Mouse (Mus musculus) retina, adult 2 months (tissue): ENCODE measurements around the gene Trappc6b.
"Not testable (repeated sequence)": the region's sequence is repeated elsewhere in the genome, so short reads cannot be mapped to it uniquely, and the experiment has no call there.

Source experiments
- DNase-seq: peaks from one replicate; pipeline ENCODE4 v3.0.0-alpha.2; 2012; ENCODE audit warnings: low read depth, low spot score

The Trappc6b gene

GRCm38 (mm10) chr12:59060993-59061595 lies at the start of gene Trappc6b:
TSS of gene Trappc6b (minus strand) at chr12:59061472.
- DNase-seq = peak; percentile 40

- no peak for DNase-seq
Measured at GRCm38 (mm10) chr12:59107926-59108325, 46.7 kb upstream of the Trappc6b start.

- DNase-seq = no peak
Measured at GRCm38 (mm10) chr12:59106491-59106890, 45.2 kb upstream of the Trappc6b start.

- no peak for DNase-seq
Measured at GRCm38 (mm10) chr12:59105914-59106313, 44.6 kb upstream of the Trappc6b start.

- no peak for DNase-seq
Measured at GRCm38 (mm10) chr12:59104771-59105170, 43.5 kb upstream of the Trappc6b start.

- DNase-seq = no peak
Measured at GRCm38 (mm10) chr12:59095104-59096025, 34.1 kb upstream of the Trappc6b start, which contains the start of gene Mia2. TSS of gene Mia2 (plus strand) at chr12:59095799.

GRCm38 (mm10) chr12:59093543-59093942 lies 32.3 kb upstream of the Trappc6b start:
- DNase-seq = no peak

GRCm38 (mm10) chr12:59086171-59086570 lies 24.9 kb upstream of the Trappc6b start:
- DNase-seq = no peak

GRCm38 (mm10) chr12:59084446-59084845 lies 23.2 kb upstream of the Trappc6b start:
- no peak for DNase-seq

- DNase-seq = no peak
Measured at GRCm38 (mm10) chr12:59080461-59080860, 19.2 kb upstream of the Trappc6b start.

- no peak for DNase-seq
Measured at GRCm38 (mm10) chr12:59077883-59078282, 16.6 kb upstream of the Trappc6b start.

- DNase-seq = no peak
Measured at GRCm38 (mm10) chr12:59076996-59077395, 15.7 kb upstream of the Trappc6b start.

GRCm38 (mm10) chr12:59074052-59074451 lies 12.8 kb upstream of the Trappc6b start:
- DNase-seq = no peak

GRCm38 (mm10) chr12:59072286-59072685 lies 11.0 kb upstream of the Trappc6b start:
- no peak for DNase-seq

- DNase-seq = no peak
Measured at GRCm38 (mm10) chr12:59068791-59069190, 7.5 kb upstream of the Trappc6b start.

- no peak for DNase-seq
Measured at GRCm38 (mm10) chr12:59067095-59067494, 5.8 kb upstream of the Trappc6b start.

GRCm38 (mm10) chr12:59066448-59067077 lies 5.3 kb upstream of the Trappc6b start, which contains the start of gene Pnn:
TSS of gene Pnn (plus strand) at chr12:59066884.
- DNase-seq = peak; percentile 92

- DNase-seq = no peak
Measured at GRCm38 (mm10) chr12:59065776-59066175, 4.5 kb upstream of the Trappc6b start.

- no peak for DNase-seq
Measured at GRCm38 (mm10) chr12:59064837-59065236, 3.6 kb upstream of the Trappc6b start.

GRCm38 (mm10) chr12:59060322-59060721 lies 950 bp downstream of the Trappc6b start:
- DNase-seq = no peak

GRCm38 (mm10) chr12:59058242-59058641 lies 3.0 kb downstream of the Trappc6b start:
- not testable (repeated sequence) for DNase-seq

- DNase-seq = no peak
Measured at GRCm38 (mm10) chr12:59056222-59056621, 5.0 kb downstream of the Trappc6b start.
